Mouse (Mus musculus) heart, postnatal 36 days (tissue): Measurements from ENCODE around the gene Gm20388. TPM values are rescaled to one million over a fixed set of nuclear protein-coding genes. Genes with fewer than 3 reads are reported as not detected.
A peak's percentile ranks its signal among the peaks of the same experiment; 100 is the strongest.

Experiments used
- DNase-seq, 2 experiments: peaks; one replicate each; pipeline ENCODE4 v3.0.0; 2021 to 2022
- intact Hi-C: fragments of 180-260 bp; cut with DNase I; formaldehyde crosslinking; loops from one replicate; pipeline ENCODE4 v1.15.1; 2025
- total RNA-seq, 2 experiments: library from RNA; stranded (reverse); gene quantifications; 2 replicates each; pipeline ENCODE4 v1.2.3; 2021

The Gm20388 gene
- total RNA-seq, 2 experiments from 2014 or later: 3.5 to 4.9 TPM

- no peak for DNase-seq
- intact Hi-C loops: no loop called here
Observed at GRCm38 (mm10) chr8:121162906-121163695, 1252.5 kb downstream of the Gm20388 start.

DNA sequence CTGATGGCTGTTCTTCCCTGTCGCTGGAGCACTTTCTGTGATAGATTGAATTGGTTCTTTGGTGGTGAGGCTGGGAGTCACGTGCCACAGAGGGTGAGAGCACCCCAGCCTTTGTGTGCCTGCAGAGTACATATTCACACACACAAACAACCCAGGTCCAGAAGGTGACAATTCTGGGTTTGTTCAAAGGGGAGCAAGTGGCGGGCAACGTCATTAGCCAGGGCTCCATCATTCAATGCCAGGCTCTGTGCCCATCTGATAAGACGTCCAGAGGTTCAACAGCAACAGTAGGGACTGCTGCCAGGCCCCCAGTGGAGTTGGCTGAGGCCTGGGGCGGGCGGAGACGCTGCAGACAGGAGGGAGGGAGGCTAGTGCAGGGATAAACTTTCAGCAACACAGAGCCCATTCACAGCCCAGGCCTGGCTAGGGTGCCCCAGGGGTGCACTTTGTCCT, 1253.4 kb downstream of the Gm20388 start:
- intact Hi-C loops: no loop called here
- peak in 1 of 2 experiments; percentile 23 for DNase-seq

- intact Hi-C loops: no loop called here
- DNase-seq: no peak
Observed at GRCm38 (mm10) chr8:121168033-121168432, 1257.4 kb downstream of the Gm20388 start.

- intact Hi-C loops: loop anchor here (2.0 to 5.0 kb wide), 2 partner anchors 47 to 53 kb away; partner anchors contain the start of gene Foxc2
- DNase-seq: no peak
Observed at GRCm38 (mm10) chr8:121170116-121170515, 1259.5 kb downstream of the Gm20388 start.

GRCm38 (mm10) chr8:121170626-121171552, 1260.2 kb downstream of the Gm20388 start:
- intact Hi-C loops: loop anchor here (2.0 to 5.0 kb wide), 2 partner anchors 46 to 54 kb away; partner anchors contain the start of gene Foxc2

DNA sequence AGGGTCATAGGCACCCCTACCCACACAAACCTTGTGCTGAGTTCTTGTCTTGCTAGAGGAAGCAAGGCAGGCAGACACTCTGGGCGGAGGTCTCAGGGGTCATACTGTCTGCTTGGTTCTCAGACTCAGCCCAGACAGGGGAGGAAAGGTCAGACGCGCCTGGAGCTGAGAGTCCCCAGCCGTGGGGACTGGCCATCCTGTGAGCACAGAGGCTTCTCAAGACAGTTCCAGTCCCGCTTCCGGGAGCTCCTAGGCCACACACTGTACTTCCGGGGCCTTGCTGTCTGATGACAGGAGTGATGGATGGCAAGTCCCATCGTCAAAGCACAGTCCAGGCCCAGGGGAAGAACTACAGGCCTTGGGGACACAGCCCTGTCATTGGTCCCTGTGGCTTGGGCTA, 1261.9 kb downstream of the Gm20388 start:
- intact Hi-C loops: loop anchor here (5.0 kb wide), 1 partner anchor 45 kb away; no protein-coding TSS in a partner anchor
- DNase-seq: no peak

More at GRCm38 (mm10) chr8:121170626-121171552, 1260.2 kb downstream of the Gm20388 start:
- peak; percentile 70 to 75 for DNase-seq

DNA sequence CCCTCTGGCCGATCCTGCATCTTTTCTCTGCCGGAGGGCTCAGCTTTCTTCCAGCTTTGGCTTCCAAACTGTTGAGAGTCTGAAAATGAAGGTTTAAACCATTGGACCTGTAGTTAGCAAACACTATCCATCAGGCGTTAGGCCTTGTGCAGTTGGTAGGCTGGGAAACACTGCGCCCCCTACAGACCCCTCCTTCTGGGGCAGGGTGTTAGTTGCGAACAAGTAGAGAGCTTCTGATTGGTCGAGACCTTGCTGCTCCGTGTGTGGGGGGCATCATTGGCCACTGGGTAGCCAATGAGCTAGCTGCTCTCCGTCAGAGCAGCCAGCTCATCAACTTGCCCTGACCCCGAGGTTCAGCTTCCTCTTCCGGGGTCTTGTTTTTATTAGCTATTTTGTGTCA, 1263.5 kb downstream of the Gm20388 start:
- no peak for DNase-seq
- intact Hi-C loops: loop anchor here (5.0 kb wide), 1 partner anchor 43 kb away; no protein-coding TSS in a partner anchor

- intact Hi-C loops: loop anchor here (5.0 kb wide), 1 partner anchor 42 kb away; no protein-coding TSS in a partner anchor
- no peak for DNase-seq
Observed at GRCm38 (mm10) chr8:121174721-121175539, 1264.3 kb downstream of the Gm20388 start.

GRCm38 (mm10) chr8:121175540-121176090, 1265.0 kb downstream of the Gm20388 start:
- intact Hi-C loops: no loop called here
- no peak for DNase-seq

DNA sequence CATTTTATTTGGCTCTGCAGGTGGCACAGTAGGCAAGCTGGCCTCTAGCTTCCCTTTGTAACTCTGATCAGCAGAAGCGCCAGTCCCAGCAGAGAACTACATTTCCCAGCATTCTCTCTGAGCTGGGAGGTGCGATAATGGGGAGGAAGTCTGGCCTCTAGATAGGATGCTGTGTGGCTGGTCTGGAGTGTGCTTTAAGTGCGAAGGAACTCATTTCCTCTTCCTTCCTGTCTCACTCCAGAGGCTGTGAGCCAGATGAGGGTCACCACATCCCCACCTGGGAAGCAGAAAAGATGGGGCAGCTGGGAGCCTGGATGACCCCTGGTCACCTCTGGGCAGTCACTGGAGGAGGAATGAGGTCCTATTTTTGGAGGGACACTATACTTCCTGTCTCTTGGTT, 1265.7 kb downstream of the Gm20388 start:
- intact Hi-C loops: no loop called here
- no peak for DNase-seq

DNA sequence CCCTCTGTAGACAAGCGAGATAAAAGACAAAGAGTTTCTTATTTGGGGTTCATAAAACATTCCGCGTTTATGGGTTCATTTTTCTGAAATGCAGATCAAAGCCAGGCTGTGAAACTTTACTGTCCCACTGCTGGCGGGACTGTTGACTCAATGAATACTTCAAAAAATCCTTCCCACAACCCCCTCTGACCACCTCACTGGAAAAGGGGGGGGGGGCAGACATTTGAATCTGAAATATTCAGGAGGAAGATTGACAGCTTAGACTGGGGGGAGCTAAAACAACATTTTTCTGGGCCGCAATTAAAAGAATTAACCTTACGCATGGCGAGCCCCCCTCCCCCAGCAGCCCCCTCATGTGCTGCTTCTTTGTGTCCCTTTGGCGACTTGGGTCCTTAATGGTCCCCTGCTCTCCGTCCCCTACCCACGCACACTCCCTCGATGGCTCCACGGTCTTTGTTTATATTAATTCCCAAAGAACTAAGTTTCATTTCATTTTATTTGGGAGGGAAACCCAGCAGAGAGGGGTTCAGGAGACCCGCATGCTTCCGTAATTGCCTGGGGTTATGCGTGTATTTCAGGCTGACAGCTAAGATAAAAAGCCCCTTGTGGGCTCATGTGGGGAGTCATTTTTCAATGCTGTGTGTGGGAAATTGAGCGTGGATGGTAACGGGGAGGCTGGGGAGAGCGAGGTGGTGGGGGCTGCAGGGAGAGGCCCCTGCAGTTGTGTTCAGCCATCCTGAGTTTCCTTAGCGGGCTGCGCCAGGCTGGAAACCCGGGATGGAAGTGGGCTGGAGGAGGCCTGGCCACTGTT, 1270.0 kb downstream of the Gm20388 start:
- no peak for DNase-seq
- intact Hi-C loops: no loop called here

GRCm38 (mm10) chr8:121181285-121181884, 1270.7 kb downstream of the Gm20388 start:
- intact Hi-C loops: no loop called here
- peak; percentile 42 to 53 for DNase-seq

DNA sequence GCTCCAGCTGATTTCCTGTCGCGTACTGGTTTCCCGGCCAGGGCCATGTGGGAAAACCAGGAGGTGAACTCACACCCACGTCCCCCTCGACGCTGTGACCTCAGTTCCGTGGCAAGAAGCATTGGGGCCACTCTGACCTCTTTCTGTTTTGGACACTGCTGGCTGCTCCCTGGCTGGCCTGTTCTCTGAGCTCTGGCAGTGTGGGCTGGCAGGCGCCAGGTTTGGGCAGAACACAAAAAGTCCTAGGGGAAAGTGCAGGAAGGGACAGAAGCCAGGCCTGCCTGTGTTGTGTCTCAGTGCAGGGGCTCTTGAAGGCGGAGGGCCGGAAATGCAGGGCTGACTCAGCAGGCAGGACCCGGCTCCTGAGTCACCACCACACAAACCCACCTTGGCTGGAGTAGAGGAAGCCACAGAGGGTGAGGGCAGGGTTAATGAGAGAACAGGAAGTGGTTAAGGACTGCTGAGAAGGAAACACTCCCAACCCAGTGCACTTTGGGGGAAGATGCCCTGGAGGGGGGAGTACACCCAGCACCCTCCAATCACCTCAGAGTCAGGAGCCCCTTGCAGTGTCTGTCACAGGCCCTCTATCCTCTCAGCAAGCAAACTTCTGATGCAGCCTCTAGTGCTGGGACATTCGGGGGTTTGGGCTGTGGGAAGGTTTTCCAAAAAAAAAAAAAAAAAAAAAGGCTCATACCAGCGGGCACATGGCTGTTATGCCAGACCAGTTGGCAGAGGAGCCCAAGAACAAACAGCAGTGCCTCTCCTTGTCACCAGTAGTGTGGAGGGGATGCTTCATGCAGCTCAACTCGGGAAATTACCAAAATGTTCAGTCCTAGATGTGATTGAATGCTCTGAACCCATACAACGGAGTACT, 1277.1 kb downstream of the Gm20388 start:
- peak; percentile 51 to 61 for DNase-seq
- intact Hi-C loops: no loop called here

- intact Hi-C loops: no loop called here
- DNase-seq: peak in 1 of 2 experiments; percentile 48
Observed at GRCm38 (mm10) chr8:121188994-121189393, 1278.4 kb downstream of the Gm20388 start.

- intact Hi-C loops: no loop called here
- DNase-seq: no peak
Observed at GRCm38 (mm10) chr8:121192451-121192850, 1281.8 kb downstream of the Gm20388 start.

DNA sequence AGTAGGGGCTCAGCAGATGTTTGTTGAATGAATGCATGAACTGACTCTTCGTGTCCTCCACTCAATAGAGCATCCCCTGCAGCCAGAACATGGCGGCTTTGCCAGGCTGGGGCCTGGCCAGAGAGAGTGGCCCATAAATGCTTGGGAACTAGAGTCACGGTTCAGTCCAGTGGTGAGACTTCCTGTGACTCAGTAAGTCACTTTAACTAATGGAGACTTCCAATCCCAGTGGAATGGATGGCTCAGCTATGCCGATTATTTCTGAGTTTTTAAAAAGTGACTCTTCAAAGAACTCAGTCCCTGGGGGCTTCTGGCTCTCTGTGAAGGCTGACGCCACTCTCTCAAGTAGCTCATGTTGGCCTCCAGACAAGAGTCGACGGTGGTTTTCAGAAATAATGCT, 1285.3 kb downstream of the Gm20388 start:
- DNase-seq: no peak
- intact Hi-C loops: no loop called here
